Mouse (Mus musculus): Measurements from ENCODE around the gene Slc27a2. TPM values are rescaled to one million over a fixed set of nuclear protein-coding genes. Genes with fewer than 3 reads are reported as not detected.

The Slc27a2 gene
- polyA plus RNA-seq (2012; fragmentation: generic; extraction: Trizol), result not detected
- long read RNA-seq, experiment 1, result 0 reads
- long read RNA-seq, experiment 2, result 0 reads

DNA sequence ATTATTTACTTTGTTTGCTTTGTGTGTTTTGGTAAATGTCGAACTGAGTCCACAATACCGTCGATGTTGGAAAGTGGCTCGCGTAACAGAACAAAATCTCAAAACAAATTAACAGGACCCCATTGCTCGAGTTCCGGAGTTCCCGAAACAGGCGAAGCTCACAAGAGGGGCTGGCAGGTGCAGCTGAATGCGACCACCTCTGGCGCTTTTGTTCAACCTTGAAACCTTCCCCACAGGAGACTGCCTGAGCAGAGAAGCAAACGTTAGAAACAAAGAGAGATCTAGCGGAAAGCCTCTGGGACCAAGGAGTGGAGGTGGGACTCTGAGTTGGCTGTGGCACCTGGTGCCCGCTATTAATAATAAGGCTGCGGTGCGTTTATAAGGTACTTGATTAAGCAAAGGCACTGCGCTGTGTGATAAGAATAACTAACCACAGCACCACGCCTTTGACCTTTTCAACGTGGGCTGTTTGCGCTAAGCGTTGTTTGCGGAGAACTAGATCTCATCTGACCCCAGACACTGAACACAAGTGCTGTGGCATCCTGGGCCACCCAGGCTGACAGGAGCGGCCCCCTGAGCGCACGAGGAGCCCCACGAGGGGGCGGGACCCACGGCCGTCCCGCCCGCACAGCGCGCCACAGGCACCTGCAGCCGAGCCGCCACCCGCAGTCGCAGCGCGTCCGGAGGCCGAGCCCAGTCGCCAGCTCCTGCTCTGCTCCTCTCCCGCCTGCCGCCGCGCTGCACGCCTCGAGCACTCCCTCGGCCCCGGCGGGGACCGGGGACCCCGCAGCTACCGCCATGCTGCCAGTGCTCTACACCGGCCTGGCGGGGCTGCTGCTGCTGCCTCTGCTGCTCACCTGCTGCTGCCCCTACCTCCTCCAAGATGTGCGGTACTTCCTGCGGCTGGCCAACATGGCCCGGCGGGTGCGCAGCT, at the start of gene Slc27a2:
Gene Slc27a2 (plus strand): TSS at position 51 of the 934 bp plus-strand sequence.
- TF ChIP-seq FOSL1 (IDR thresholded peaks at IDR 0.05; ENCODE audit: insufficient read depth, low read length, poor library complexity, severe bottlenecking) (no peak), USF1 (IDR thresholded peaks at IDR 0.05; ENCODE audit: low read depth) (no peak), MAX (IDR thresholded peaks at IDR 0.05) (no peak), MYOG (IDR thresholded peaks at IDR 0.05; ENCODE audit: control insufficient read depth, extremely low read depth, insufficient read length) (no peak), CTCF (IDR thresholded peaks at IDR 0.05; ENCODE audit: control insufficient read depth, insufficient read depth, insufficient read length) (no peak), CEBPB (IDR thresholded peaks at IDR 0.05; ENCODE audit: low read depth) (no peak), MYOD1 (IDR thresholded peaks at IDR 0.05; ENCODE audit: control insufficient read depth, insufficient read length, low read depth) (no peak)
- Histone ChIP-seq H3K36me3 (ENCODE audit: control insufficient read depth, insufficient read depth) (no peaks in the 10 kb centered on the region), H3ac (ENCODE audit: control insufficient read depth, insufficient read length, low read depth) (no peak within 1 kb of the TSS), H3K27me3 (ENCODE audit: control insufficient read depth, insufficient read depth, insufficient read length) (peaks cover 33% of the 10 kb centered on the region), H3K79me2 (ENCODE audit: control insufficient read depth, insufficient read depth) (no peaks in the 10 kb centered on the region), H3K4me3 (ENCODE audit: insufficient read depth, poor library complexity, severe bottlenecking) (no peak within 1 kb of the TSS), H3K79me3 (ENCODE audit: low read depth) (no peaks in the 10 kb centered on the region)

DNA sequence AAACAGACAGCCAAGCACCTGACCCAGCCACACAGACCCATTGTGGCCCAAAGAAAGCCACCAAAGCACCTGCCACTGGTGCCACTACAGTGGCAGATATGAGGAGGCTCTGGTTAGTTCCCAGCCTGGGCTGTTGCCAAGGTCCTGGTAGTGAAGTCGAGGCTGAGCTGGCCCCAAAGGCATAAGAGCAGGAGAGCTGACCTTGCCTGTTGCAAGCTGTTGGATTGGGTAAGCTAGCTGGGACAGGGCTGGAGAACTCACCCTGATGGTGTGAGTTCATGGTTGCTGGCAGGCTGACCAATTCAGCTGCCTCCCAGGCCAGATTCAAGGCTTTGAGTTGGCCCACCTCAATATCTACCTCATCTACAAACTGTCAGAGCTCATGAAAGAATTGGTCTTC, 47.1 kb upstream of the Slc27a2 start:
- peaks cover 10% of the 10 kb centered on the region for H3K27me3 ChIP-seq (ENCODE audit: control insufficient read depth, insufficient read depth, insufficient read length)
- TF ChIP-seq MAX (IDR thresholded peaks at IDR 0.05), result no peak
- no peak for TF ChIP-seq FOSL1 (IDR thresholded peaks at IDR 0.05; ENCODE audit: insufficient read depth, low read length, poor library complexity, severe bottlenecking)
- TF ChIP-seq CEBPB (IDR thresholded peaks at IDR 0.05; ENCODE audit: low read depth), result no peak
- no peak for TF ChIP-seq MYOG (IDR thresholded peaks at IDR 0.05; ENCODE audit: control insufficient read depth, extremely low read depth, insufficient read length)
- no peak for TF ChIP-seq CTCF (IDR thresholded peaks at IDR 0.05; ENCODE audit: control insufficient read depth, insufficient read depth, insufficient read length)
- no peak for TF ChIP-seq MYOD1 (IDR thresholded peaks at IDR 0.05; ENCODE audit: control insufficient read depth, insufficient read length, low read depth)
- no peak for TF ChIP-seq USF1 (IDR thresholded peaks at IDR 0.05; ENCODE audit: low read depth)

DNA sequence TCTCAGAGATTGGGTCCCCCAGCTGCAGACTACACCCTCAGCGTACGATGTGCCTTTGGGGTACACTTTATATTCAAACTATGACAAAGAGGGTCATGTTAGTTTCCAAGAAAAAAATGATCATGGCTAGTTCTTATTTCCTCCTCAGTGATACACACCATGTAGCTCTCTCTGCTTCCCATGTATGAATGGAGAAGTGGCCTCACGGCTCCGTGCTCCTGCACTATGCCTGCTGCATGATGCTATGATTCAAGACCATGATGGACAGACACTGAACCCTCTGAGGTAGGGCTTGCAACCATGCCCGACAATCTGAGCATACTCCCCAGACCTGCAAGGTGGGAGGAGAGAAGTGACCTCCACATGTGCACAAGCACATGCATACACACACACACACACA, 44.7 kb upstream of the Slc27a2 start:
- no peaks in the 10 kb centered on the region for H3K79me3 ChIP-seq (ENCODE audit: low read depth)
- TF ChIP-seq FOSL1 (IDR thresholded peaks at IDR 0.05; ENCODE audit: insufficient read depth, low read length, poor library complexity, severe bottlenecking) (no peak), USF1 (IDR thresholded peaks at IDR 0.05; ENCODE audit: low read depth) (no peak), CTCF (IDR thresholded peaks at IDR 0.05; ENCODE audit: control insufficient read depth, insufficient read depth, insufficient read length) (no peak), MYOG (IDR thresholded peaks at IDR 0.05; ENCODE audit: control insufficient read depth, extremely low read depth, insufficient read length) (no peak), CEBPB (IDR thresholded peaks at IDR 0.05; ENCODE audit: low read depth) (no peak), MAX (IDR thresholded peaks at IDR 0.05) (no peak), MYOD1 (IDR thresholded peaks at IDR 0.05; ENCODE audit: control insufficient read depth, insufficient read length, low read depth) (no peak)
- H3K27me3 ChIP-seq (ENCODE audit: control insufficient read depth, insufficient read depth, insufficient read length), result no peaks in the 10 kb centered on the region
- no peaks in the 10 kb centered on the region for H3K36me3 ChIP-seq (ENCODE audit: control insufficient read depth, insufficient read depth)
- no peak overlapping the region for H3ac ChIP-seq (ENCODE audit: control insufficient read depth, insufficient read length, low read depth)
- no peak overlapping the region for H3K4me3 ChIP-seq (ENCODE audit: insufficient read depth, poor library complexity, severe bottlenecking)
- H3K79me2 ChIP-seq (ENCODE audit: control insufficient read depth, insufficient read depth), result no peaks in the 10 kb centered on the region

More for the DNA sequence above, 47.1 kb upstream of the Slc27a2 start:
- Histone ChIP-seq H3K36me3 (ENCODE audit: control insufficient read depth, insufficient read depth) (no peaks in the 10 kb centered on the region), H3K79me2 (ENCODE audit: control insufficient read depth, insufficient read depth) (no peaks in the 10 kb centered on the region), H3K79me3 (ENCODE audit: low read depth) (no peaks in the 10 kb centered on the region), H3ac (ENCODE audit: control insufficient read depth, insufficient read length, low read depth) (no peak overlapping the region), H3K4me3 (ENCODE audit: insufficient read depth, poor library complexity, severe bottlenecking) (no peak overlapping the region)

DNA sequence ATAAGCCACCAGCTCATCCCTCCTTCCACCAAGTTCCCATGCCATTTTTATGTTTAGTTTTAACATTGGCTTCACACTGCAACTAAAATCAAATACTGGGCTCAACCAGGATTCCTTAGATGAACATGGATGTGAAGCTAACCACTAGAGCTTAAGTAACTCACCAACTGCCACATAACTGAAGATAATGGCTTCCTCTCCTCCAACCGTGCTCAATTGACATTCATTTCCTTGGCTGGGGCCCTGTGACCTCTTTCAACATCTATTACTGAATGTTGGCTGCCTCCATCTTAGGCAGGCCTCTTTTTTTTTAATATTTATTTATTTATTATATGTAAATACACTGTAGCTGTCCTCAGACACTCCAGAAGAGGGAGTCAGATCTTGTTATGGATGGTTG, 44.0 kb upstream of the Slc27a2 start:
- Histone ChIP-seq H3ac (ENCODE audit: control insufficient read depth, insufficient read length, low read depth) (no peak overlapping the region), H3K4me3 (ENCODE audit: insufficient read depth, poor library complexity, severe bottlenecking) (no peak overlapping the region), H3K36me3 (ENCODE audit: control insufficient read depth, insufficient read depth) (no peaks in the 10 kb centered on the region), H3K27me3 (ENCODE audit: control insufficient read depth, insufficient read depth, insufficient read length) (no peaks in the 10 kb centered on the region), H3K79me3 (ENCODE audit: low read depth) (no peaks in the 10 kb centered on the region), H3K79me2 (ENCODE audit: control insufficient read depth, insufficient read depth) (no peaks in the 10 kb centered on the region)
- TF ChIP-seq CEBPB (IDR thresholded peaks at IDR 0.05; ENCODE audit: low read depth) (no peak), MYOG (IDR thresholded peaks at IDR 0.05; ENCODE audit: control insufficient read depth, extremely low read depth, insufficient read length) (no peak), MYOD1 (IDR thresholded peaks at IDR 0.05; ENCODE audit: control insufficient read depth, insufficient read length, low read depth) (no peak), FOSL1 (IDR thresholded peaks at IDR 0.05; ENCODE audit: insufficient read depth, low read length, poor library complexity, severe bottlenecking) (no peak), CTCF (IDR thresholded peaks at IDR 0.05; ENCODE audit: control insufficient read depth, insufficient read depth, insufficient read length) (no peak), USF1 (IDR thresholded peaks at IDR 0.05; ENCODE audit: low read depth) (no peak), MAX (IDR thresholded peaks at IDR 0.05) (no peak)

DNA sequence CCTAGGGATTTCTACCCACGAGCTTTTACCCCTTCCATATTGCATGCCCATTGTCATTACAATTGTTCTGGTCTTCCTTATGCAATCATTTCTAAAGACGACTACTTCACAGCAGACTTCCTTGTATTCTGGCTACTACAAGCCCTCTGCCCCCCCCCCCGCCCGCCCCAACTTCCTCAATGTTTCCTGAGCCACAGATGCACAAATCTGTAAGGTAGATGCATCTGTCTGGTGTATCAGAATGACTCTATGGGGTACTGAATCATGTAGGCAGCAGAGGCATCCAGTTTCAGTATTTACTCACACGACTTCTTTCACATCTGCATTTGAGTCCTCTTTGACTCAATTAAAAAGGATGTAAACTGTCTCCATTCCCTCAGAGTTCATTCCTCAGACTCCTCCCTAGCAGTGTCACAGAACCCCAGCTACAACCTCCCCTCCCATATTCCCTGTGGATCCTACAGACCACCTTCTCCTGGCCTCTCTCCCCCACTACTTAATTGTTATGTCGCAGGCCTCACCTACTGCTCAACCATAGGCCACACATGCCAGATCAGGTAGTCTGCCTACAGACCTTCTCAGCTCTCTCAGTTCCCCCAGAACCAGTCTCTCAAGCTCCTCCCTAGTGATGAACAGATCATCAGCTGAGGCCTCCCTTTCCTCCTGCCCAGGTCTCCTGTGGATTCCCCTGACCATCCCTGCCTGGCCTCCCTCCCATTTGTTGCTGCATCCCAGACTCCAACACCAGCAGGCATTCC, 37.0 kb upstream of the Slc27a2 start:
- Histone ChIP-seq H3K79me3 (ENCODE audit: low read depth) (no peaks in the 10 kb centered on the region), H3K79me2 (ENCODE audit: control insufficient read depth, insufficient read depth) (no peaks in the 10 kb centered on the region), H3ac (ENCODE audit: control insufficient read depth, insufficient read length, low read depth) (no peak overlapping the region), H3K27me3 (ENCODE audit: control insufficient read depth, insufficient read depth, insufficient read length) (no peaks in the 10 kb centered on the region), H3K36me3 (ENCODE audit: control insufficient read depth, insufficient read depth) (no peaks in the 10 kb centered on the region), H3K4me3 (ENCODE audit: insufficient read depth, poor library complexity, severe bottlenecking) (no peak overlapping the region)
- TF ChIP-seq CTCF (IDR thresholded peaks at IDR 0.05; ENCODE audit: control insufficient read depth, insufficient read depth, insufficient read length), result no peak
- TF ChIP-seq MYOD1 (IDR thresholded peaks at IDR 0.05; ENCODE audit: control insufficient read depth, insufficient read length, low read depth), result no peak
- no peak for TF ChIP-seq CEBPB (IDR thresholded peaks at IDR 0.05; ENCODE audit: low read depth)
- no peak for TF ChIP-seq MAX (IDR thresholded peaks at IDR 0.05)
- no peak for TF ChIP-seq MYOG (IDR thresholded peaks at IDR 0.05; ENCODE audit: control insufficient read depth, extremely low read depth, insufficient read length)
- no peak for TF ChIP-seq FOSL1 (IDR thresholded peaks at IDR 0.05; ENCODE audit: insufficient read depth, low read length, poor library complexity, severe bottlenecking)
- no peak for TF ChIP-seq USF1 (IDR thresholded peaks at IDR 0.05; ENCODE audit: low read depth)

Data from C2C12 (cell line).